Mouse (Mus musculus): ENCODE measurements around the gene Ucp3. TPM values are rescaled to one million over a fixed set of nuclear protein-coding genes. Genes with fewer than 3 reads are reported as not detected.
"Not testable (repeated sequence)": the region's sequence is repeated elsewhere in the genome, so short reads cannot be mapped to it uniquely, and the experiment has no call there.

Gene Ucp3
- total RNA-seq, 2 experiments from 2014 or later, result 72.3 to 103 TPM

- no peak for DNase-seq
- intact Hi-C loops (cut with DNase I), result no loop called here
Observed at GRCm38 (mm10) chr7:100470796-100471406, 1.9 kb upstream of the Ucp3 start.

- no peak for DNase-seq
- intact Hi-C loops (cut with DNase I), result no loop called here
Observed at GRCm38 (mm10) chr7:100471407-100471797, 1.4 kb upstream of the Ucp3 start.

- intact Hi-C loops (cut with DNase I), result no loop called here
Observed at GRCm38 (mm10) chr7:100473846-100474454, 1.2 kb downstream of the Ucp3 start.

GRCm38 (mm10) chr7:100474680-100475079 lies 1.9 kb downstream of the Ucp3 start:
- intact Hi-C loops (cut with DNase I), result no loop called here

More at GRCm38 (mm10) chr7:100473846-100474454, 1.2 kb downstream of the Ucp3 start:
- DNase-seq, result no peak

GRCm38 (mm10) chr7:100479100-100479822 lies 6.5 kb downstream of the Ucp3 start:
- intact Hi-C loops (cut with DNase I), result no loop called here
- DNase-seq, result no peak

More at GRCm38 (mm10) chr7:100474680-100475079, 1.9 kb downstream of the Ucp3 start:
- peak; percentile 62 to 71 for DNase-seq

DNA sequence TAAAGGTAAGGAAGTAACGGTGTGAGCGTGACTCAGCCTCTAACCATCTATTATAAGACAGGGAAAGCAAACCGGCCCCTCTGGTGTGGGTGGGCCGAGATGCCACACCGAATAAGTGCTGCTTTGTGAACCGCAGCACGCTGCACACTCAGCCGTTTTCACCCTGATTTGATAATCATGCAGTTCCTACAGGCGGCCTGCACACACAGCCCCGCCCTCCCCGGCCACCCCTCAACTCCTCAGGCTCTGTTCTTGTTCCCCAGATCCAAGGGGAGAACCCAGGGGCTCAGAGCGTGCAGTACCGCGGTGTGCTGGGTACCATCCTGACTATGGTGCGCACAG lies 7.0 kb downstream of the Ucp3 start:
- intact Hi-C loops (cut with DNase I), result no loop called here
- no peak for DNase-seq

GRCm38 (mm10) chr7:100480175-100480574 lies 7.4 kb downstream of the Ucp3 start:
- intact Hi-C loops (cut with DNase I), result no loop called here
- no peak for DNase-seq

GRCm38 (mm10) chr7:100482046-100482445 lies 9.3 kb downstream of the Ucp3 start:
- intact Hi-C loops (cut with DNase I), result not testable (repeated sequence)

GRCm38 (mm10) chr7:100484493-100484892 lies 11.7 kb downstream of the Ucp3 start:
- intact Hi-C loops (cut with DNase I), result no loop called here
- no peak for DNase-seq

More at GRCm38 (mm10) chr7:100482046-100482445, 9.3 kb downstream of the Ucp3 start:
- DNase-seq, result not testable (repeated sequence)

- no peak for DNase-seq
- intact Hi-C loops (cut with DNase I), result no loop called here
Observed at GRCm38 (mm10) chr7:100487301-100487700, 14.5 kb downstream of the Ucp3 start.

- DNase-seq, result no peak
- intact Hi-C loops (cut with DNase I), result no loop called here
Observed at GRCm38 (mm10) chr7:100488474-100489048, 15.8 kb downstream of the Ucp3 start.

DNA sequence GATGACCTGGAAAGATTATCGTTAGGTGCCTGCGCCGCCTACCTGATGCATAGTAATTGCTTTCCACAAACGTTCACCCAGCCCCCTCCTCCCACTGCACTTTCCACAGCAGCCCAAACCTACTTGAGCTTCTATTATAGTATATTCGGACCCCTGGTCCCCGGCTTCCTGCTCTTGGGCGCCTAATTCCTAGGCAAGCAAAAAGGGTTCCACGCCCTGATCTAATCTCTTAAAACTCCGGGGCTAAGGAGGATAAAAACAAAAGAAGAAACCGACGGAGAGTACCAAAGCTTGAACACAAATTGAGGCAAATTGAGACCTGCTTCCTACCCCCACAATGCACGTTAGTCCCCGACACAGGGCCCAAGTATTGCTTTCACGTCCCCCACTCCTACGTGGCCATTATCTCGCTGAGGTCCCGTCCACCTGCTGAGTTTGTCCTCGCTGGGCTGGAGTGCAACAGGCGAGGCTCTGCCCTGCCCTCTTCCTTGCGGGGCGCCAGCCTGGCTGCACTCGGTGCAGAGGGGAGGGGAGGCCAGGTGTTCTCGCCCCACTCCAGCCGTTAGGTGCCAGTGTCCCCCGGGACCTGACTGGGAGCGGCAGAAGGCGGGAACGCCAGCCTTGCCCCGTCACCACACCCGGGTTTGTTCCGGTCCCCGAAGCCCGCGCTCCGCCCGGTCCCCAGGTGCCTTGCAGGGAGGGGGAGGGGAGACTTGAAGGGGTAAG lies 19.8 kb downstream of the Ucp3 start:
- no peak for DNase-seq
- intact Hi-C loops (cut with DNase I), result loop anchor here (1.0 to 5.0 kb wide), 2 partner anchors 27 to 1110 kb away; partner anchors contain the start of gene Gdpd5

DNA sequence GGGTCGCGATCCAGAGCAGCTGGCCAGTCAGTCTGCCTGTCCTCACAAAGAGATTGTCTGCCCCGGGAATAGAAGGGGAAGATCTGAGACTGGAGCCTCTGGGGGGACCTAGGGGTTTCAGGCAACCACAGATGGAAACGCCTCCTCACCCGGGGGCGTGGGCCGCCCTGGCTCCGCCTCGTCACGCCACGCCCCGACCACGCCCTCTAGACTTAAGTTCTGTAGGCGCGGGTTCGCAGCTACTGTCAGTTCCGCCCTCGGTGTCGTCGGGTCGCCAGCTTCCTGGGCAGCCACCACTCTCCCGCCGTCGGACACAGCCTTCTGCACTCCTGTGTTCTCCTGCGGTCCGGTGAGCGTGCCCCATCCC lies 20.3 kb downstream of the Ucp3 start, which contains the start of gene Ucp2:
TSS of gene Ucp2 (plus strand) at position 221 of the 367 bp plus-strand sequence.
- intact Hi-C loops (cut with DNase I), result loop anchor here (1.0 to 5.0 kb wide), 2 partner anchors 28 to 1111 kb away; partner anchors contain the start of gene Gdpd5
- peak; percentile 91 to 94 for DNase-seq

GRCm38 (mm10) chr7:100493484-100494414 lies 21.0 kb downstream of the Ucp3 start:
- intact Hi-C loops (cut with DNase I), result loop anchor here (1.0 to 5.0 kb wide), 3 partner anchors 28 to 1111 kb away; partner anchors contain the start of gene Gdpd5
- DNase-seq, result peak; percentile 53 to 65

DNA sequence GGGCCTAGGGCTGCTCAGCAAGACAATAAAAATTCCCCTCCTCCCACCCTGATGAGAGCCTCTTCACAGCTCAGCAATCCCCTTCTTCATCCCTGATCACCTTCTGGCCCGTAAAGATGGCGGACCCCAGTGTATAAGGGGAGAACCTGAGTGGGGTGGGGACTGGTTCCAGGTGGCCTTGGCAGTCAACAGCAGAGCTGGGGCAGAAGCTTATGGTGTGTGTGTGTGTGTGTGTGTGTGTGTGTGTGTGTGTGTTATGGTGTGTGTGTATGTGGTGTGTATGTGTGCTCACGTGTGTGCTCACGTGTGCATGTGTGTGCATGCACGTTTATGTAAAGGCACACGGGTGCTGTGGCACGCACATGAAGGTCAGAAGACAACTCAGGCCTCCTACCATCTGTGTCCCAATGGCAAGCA lies 21.6 kb downstream of the Ucp3 start:
- intact Hi-C loops (cut with DNase I), result loop anchor here (2.0 to 5.0 kb wide), 2 partner anchors 64 to 1112 kb away; partner anchors contain the start of gene Gdpd5
- peak in 1 of 2 experiments; percentile 45 for DNase-seq

GRCm38 (mm10) chr7:100495042-100495441 lies 22.3 kb downstream of the Ucp3 start:
- DNase-seq, result no peak
- intact Hi-C loops (cut with DNase I), result loop anchor here (2.0 kb wide), 1 partner anchor 64 kb away; no protein-coding TSS in a partner anchor

DNA sequence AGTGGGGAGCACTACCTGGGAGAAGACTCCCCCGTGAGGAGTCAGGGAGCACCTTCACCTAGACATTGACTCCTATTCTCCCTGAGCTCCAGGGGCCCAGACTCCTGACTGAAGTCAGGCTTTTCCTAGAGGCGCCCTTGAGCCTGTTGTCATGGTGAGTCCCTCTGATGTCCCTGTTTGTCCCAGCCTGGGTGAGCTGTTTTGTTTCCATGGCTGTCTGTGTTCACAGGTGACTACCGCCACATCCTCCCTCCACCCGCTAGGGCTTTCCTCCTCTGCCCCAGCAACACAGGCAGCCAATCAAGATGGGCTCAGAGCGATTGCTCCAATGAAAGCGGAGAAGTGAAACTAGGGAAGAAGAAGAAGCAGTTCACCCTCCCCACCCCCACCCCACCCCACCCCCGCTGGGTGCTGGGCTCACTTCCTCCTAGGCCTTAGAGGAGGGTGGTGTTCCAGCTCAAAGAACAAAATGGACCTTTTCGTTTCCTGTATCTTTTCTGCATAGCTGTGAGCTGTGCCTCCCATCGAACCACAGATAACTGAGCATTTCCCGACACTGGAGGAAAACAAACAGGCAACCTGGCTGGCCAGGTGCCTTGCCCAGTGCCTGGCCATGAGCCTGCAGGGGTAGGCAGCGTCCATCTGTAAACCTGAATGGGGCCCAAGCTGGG lies 22.9 kb downstream of the Ucp3 start:
- intact Hi-C loops (cut with DNase I), result loop anchor here (2.0 kb wide), 1 partner anchor 65 kb away; no protein-coding TSS in a partner anchor
- DNase-seq, result peak; percentile 77 to 79

DNA sequence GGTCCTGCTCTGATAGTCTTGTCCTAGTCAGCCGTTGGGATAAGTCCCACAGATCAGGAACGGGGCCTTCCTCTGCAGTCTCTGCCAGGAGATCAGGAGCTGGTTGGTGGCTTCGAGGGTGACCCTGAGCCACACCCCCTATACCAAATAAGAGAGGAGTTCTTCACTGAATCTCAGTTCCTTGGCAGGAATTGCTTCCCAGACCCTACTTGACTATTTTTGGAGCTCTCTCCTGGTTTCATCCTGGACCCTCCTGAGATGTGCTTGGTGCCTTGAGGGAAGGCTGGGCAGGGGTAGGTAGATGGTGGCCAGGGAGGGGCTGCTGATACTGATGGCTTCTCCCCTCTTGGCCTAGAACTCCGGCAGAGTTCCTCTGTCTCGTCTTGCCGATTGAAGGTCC lies 23.6 kb downstream of the Ucp3 start:
- DNase-seq, result no peak
- intact Hi-C loops (cut with DNase I), result no loop called here
